Mouse (Mus musculus): Measurements from ENCODE around the gene Defb3. TPM values are rescaled to one million over a fixed set of nuclear protein-coding genes. Genes with fewer than 3 reads are reported as not detected.
"Not testable (repeated sequence)": the region's sequence is repeated elsewhere in the genome, so short reads cannot be mapped to it uniquely, and the experiment has no call there.

The Defb3 gene
- not detected in 2 replicates for polyA plus RNA-seq (2012; rRNA removed)

DNA sequence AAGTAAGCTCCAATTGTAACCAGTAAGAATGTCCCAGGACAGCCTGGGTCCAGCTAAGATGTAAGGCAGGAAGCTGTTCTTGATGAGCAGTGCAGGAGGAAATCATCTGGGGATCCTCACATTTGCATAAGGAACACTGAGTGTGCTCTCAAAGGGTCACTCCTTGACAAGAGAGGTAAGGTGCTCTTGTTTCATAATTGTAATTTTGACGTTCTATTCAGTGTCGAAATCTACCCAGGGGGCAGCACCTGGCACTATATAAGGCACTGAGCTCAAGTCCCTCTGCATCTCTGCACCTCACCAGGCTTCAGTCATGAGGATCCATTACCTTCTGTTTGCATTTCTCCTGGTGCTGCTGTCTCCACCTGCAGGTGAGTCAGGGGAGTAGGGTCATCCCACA lies at the start of gene Defb3:
Gene Defb3 (plus strand): TSS at position 301 of the 400 bp plus-strand sequence.
- DNase-seq (ENCODE audit: extremely low spot score in 1 of 2, low spot score in 1 of 2): not testable (repeated sequence)

DNA sequence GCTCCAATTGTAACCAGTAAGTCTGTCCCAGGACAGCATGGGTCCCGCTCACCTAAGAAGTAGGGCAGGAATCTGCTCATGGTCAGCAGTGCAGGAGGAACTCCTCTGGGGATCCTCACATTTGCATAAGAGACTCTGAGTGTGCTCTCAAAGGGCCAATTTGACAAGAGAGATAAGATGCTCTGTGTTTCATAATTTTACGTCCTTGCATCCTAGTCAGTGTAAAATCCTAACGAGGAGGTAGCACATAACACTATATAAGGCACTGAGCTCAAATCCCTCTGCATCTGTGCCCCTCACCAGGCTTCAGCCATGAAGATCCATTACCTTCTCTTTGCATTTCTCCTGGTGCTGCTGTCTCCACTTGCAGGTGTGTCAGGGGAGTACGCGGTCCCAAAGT lies 45.9 kb upstream of the Defb3 start, which contains the start of gene Defb5:
Gene Defb5 (plus strand): TSS at position 301 of the 400 bp plus-strand sequence.
- no peak for DNase-seq (ENCODE audit: extremely low spot score in 1 of 2, low spot score in 1 of 2)

- DNase-seq (ENCODE audit: extremely low spot score in 1 of 2, low spot score in 1 of 2): no peak
Measured at GRCm38 (mm10) chr8:19258136-19258535, 35.0 kb upstream of the Defb3 start.

DNA sequence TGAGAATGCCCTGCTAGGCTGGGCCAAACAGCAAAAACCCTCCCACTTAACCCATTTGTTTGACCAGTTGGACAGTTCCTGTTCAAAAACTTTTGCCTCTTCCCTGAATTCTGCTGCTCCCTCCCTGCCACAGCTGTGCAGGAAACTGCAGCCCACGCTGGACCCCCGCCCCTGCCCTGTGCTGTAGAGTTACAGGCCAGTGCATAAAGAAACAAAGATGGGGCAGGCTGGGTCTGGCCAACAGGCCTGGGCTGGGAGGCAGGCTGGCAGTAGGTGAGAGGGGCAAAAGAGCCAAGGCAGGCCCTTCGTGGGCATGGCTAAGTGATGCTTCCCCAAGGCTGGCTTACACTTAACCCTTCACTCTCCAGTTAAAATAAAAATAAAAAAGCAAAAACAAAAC lies 33.5 kb upstream of the Defb3 start:
- DNase-seq (ENCODE audit: extremely low spot score in 1 of 2, low spot score in 1 of 2): no peak

GRCm38 (mm10) chr8:19298361-19298760 lies 5.2 kb downstream of the Defb3 start:
- DNase-seq (ENCODE audit: extremely low spot score in 1 of 2, low spot score in 1 of 2): not testable (repeated sequence)

- DNase-seq (ENCODE audit: extremely low spot score in 1 of 2, low spot score in 1 of 2): peak in 1 of 2 experiments; percentile 27
Measured at GRCm38 (mm10) chr8:19331836-19332235, 38.7 kb downstream of the Defb3 start.

Other genes starting within 250 kb of the Defb3 start
- gene Defb39, start 228.6 kb upstream of the Defb3 start, polyA plus RNA-seq (2012; rRNA removed): not detected in 2 replicates
- not detected in 2 replicates for gene Defb12, start 178.5 kb upstream of the Defb3 start, polyA plus RNA-seq (2012; rRNA removed)
- gene Defb34, start 169.6 kb upstream of the Defb3 start, polyA plus RNA-seq (2012; rRNA removed): not detected in 2 replicates
- gene Gm45826, start 152.6 kb upstream of the Defb3 start, polyA plus RNA-seq (2012; rRNA removed): not detected in 2 replicates
- not detected in 2 replicates for gene Defb14, start 99.0 kb upstream of the Defb3 start, polyA plus RNA-seq (2012; rRNA removed)
- not detected in 2 replicates for gene Defb4, start 94.7 kb upstream of the Defb3 start, polyA plus RNA-seq (2012; rRNA removed)
- not detected in 2 replicates for gene Defb6, start 67.9 kb upstream of the Defb3 start, polyA plus RNA-seq (2012; rRNA removed)
- gene Defb46, start 53.4 kb upstream of the Defb3 start, polyA plus RNA-seq (2012; rRNA removed): not detected in 2 replicates
- not detected in 2 replicates for gene Defb5, start 45.8 kb upstream of the Defb3 start, polyA plus RNA-seq (2012; rRNA removed)
- gene Defb8, start 154.2 kb downstream of the Defb3 start, polyA plus RNA-seq (2012; rRNA removed): not detected in 2 replicates
- gene Defb7, start 201.7 kb downstream of the Defb3 start, polyA plus RNA-seq (2012; rRNA removed): not detected in 2 replicates

All from frontal cortex, adult 2 months (tissue).